Mouse (Mus musculus): ENCODE measurements around the gene Ccl19.
"Not testable (repeated sequence)": the region's sequence is repeated elsewhere in the genome, so short reads cannot be mapped to it uniquely, and the experiment has no call there.

The Ccl19 gene

GRCm38 (mm10) chr4:42756477-42756876 is at the start of gene Ccl19:
TSS of gene Ccl19 (minus strand) at chr4:42756577.
- not testable (repeated sequence) for H3K27me3 ChIP-seq (ENCODE audit: insufficient read depth, low read length); H3K36me3 ChIP-seq (ENCODE audit: insufficient read depth, low read length); H3K4me3 ChIP-seq (replicated peaks; ENCODE audit: low read length); H3K9me3 ChIP-seq (ENCODE audit: low read length); H3K4me1 ChIP-seq (replicated peaks; ENCODE audit: low read depth, low read length)

DNA sequence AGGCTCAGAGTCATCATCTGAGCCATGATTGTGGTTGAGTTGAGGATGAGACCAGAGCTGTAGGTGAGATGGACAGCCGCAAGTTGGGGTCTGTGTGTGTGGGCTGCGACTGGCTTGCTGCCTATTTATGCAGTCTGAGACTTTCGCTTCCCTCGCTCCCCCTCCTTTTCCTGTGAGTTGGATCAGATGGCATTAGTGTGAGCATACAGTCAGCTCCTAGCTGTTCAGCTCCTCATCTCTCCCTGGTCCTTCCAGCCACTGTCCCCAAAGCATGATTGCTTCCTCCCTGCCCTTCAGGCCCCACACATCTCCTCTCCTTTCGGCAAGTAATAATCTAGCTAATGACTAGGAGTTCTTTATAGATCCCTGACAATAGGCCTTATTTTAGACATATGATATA is 17.5 kb upstream of the Ccl19 start, which contains the start of gene Ccl21a:
Gene Ccl21a (minus strand): TSS at position 101 of the 400 bp plus-strand sequence.
- H3K4me1 ChIP-seq (replicated peaks; ENCODE audit: low read depth, low read length); H3K27me3 ChIP-seq (ENCODE audit: insufficient read depth, low read length); H3K4me3 ChIP-seq (replicated peaks; ENCODE audit: low read length); H3K9me3 ChIP-seq (ENCODE audit: low read length); H3K36me3 ChIP-seq (ENCODE audit: insufficient read depth, low read length): not testable (repeated sequence)

GRCm38 (mm10) chr4:42735245-42735644 is 21.1 kb downstream of the Ccl19 start, which contains the start of gene 4930578G10Rik:
TSS of gene 4930578G10Rik (plus strand) at chr4:42735545.
- H3K36me3 ChIP-seq (ENCODE audit: insufficient read depth, low read length); H3K9me3 ChIP-seq (ENCODE audit: low read length); H3K4me1 ChIP-seq (replicated peaks; ENCODE audit: low read depth, low read length); H3K4me3 ChIP-seq (replicated peaks; ENCODE audit: low read length); H3K27me3 ChIP-seq (ENCODE audit: insufficient read depth, low read length): not testable (repeated sequence)

All from E14TG2a.4 (cell line).